Mouse (Mus musculus): Measurements from ENCODE around the gene Spop. TPM values are rescaled to one million over a fixed set of nuclear protein-coding genes. Genes with fewer than 3 reads are reported as not detected.
"Not testable (repeated sequence)": the region's sequence is repeated elsewhere in the genome, so short reads cannot be mapped to it uniquely, and the experiment has no call there.

The Spop gene
- polyA plus RNA-seq, 1 experiment from 2014 or later: 193 TPM

- not testable (repeated sequence) for H3K9ac ChIP-seq; H3K4me3 ChIP-seq (replicated peaks); H3K27me3 ChIP-seq; H3K4me2 ChIP-seq; H3K9me3 ChIP-seq; H3K4me1 ChIP-seq; H3K27ac ChIP-seq; ATAC-seq (ENCODE audit: low FRiP score); H3K36me3 ChIP-seq (replicated peaks)
- WGBS: 96% methylated on average over 5 of the region's 5 CpGs
Measured at GRCm38 (mm10) chr11:95406398-95406797, 7.5 kb upstream of the Spop start.

GRCm38 (mm10) chr11:95409450-95410112 lies 4.3 kb upstream of the Spop start:
- WGBS: 86% methylated on average over 10 of the region's 10 CpGs
- Histone ChIP-seq H3K36me3 (replicated peaks) (no peaks in the 10 kb centered on the region), H3K9me3 (no peaks in the 10 kb centered on the region), H3K4me2 (no peak overlapping the region), H3K27me3 (peaks cover 16% of the 10 kb centered on the region), H3K27ac (no peak overlapping the region), H3K4me3 (replicated peaks) (no peak overlapping the region), H3K9ac (no peak overlapping the region), H3K4me1 (no peaks in the 10 kb centered on the region)
- no peak for ATAC-seq (ENCODE audit: low FRiP score)

- no peak for ATAC-seq (ENCODE audit: low FRiP score)
- Histone ChIP-seq H3K36me3 (replicated peaks) (no peaks in the 10 kb centered on the region), H3K4me1 (peaks cover 11% of the 10 kb centered on the region), H3K9me3 (no peaks in the 10 kb centered on the region), H3K9ac (no peak overlapping the region), H3K27ac (no peak overlapping the region), H3K4me2 (no peak overlapping the region), H3K4me3 (replicated peaks) (no peak overlapping the region), H3K27me3 (peaks cover 16% of the 10 kb centered on the region)
- WGBS: 64% methylated on average over 6 of the region's 6 CpGs
Measured at GRCm38 (mm10) chr11:95411453-95412013, 2.3 kb upstream of the Spop start.

GRCm38 (mm10) chr11:95412615-95413014 lies 1.3 kb upstream of the Spop start:
- 94% methylated on average over 3 of the region's 3 CpGs for WGBS
- no peaks in the 10 kb centered on the region for H3K9me3 ChIP-seq
- peaks cover 16% of the 10 kb centered on the region for H3K27me3 ChIP-seq
- H3K9ac ChIP-seq: no peak overlapping the region
- no peaks in the 10 kb centered on the region for H3K36me3 ChIP-seq (replicated peaks)
- no peak overlapping the region for H3K27ac ChIP-seq
- H3K4me1 ChIP-seq: peaks cover 16% of the 10 kb centered on the region
- no peak overlapping the region for H3K4me2 ChIP-seq
- no peak overlapping the region for H3K4me3 ChIP-seq (replicated peaks)
- ATAC-seq (ENCODE audit: low FRiP score): no peak

GRCm38 (mm10) chr11:95414536-95415161 lies 769 bp downstream of the Spop start:
- H3K9ac ChIP-seq: peak overlapping the region; percentile 62
- peak overlapping the region; percentile 69 for H3K4me2 ChIP-seq
- H3K36me3 ChIP-seq (replicated peaks): no peaks in the 10 kb centered on the region; the same call in 1 of the 2 replicates
- peak overlapping the region; percentile 94 for H3K27ac ChIP-seq
- H3K4me3 ChIP-seq (replicated peaks): peak overlapping the region; percentile 59
- H3K9me3 ChIP-seq: no peaks in the 10 kb centered on the region
- WGBS: under 1% methylated on average over 28 of the region's 28 CpGs
- ATAC-seq (ENCODE audit: low FRiP score): peak; percentile 91
- H3K4me1 ChIP-seq: peaks cover 18% of the 10 kb centered on the region
- peaks cover 16% of the 10 kb centered on the region for H3K27me3 ChIP-seq

GRCm38 (mm10) chr11:95415931-95416330 lies 2.1 kb downstream of the Spop start:
- Histone ChIP-seq H3K27me3 (peaks cover 16% of the 10 kb centered on the region), H3K4me3 (replicated peaks) (peak overlapping the region; percentile 59), H3K36me3 (replicated peaks) (no peaks in the 10 kb centered on the region; the same call in 1 of the 2 replicates), H3K9me3 (no peaks in the 10 kb centered on the region), H3K27ac (peak overlapping the region; percentile 44; the same call in 1 of the 2 replicates), H3K4me1 (peaks cover 18% of the 10 kb centered on the region), H3K9ac (no peak overlapping the region; the same call in 1 of the 2 replicates), H3K4me2 (peak overlapping the region; percentile 69)
- no peak for ATAC-seq (ENCODE audit: low FRiP score)

- Histone ChIP-seq H3K36me3 (replicated peaks) (no peaks in the 10 kb centered on the region; the same call in 1 of the 2 replicates), H3K4me2 (no peak overlapping the region), H3K9ac (no peak overlapping the region), H3K4me1 (peaks cover 18% of the 10 kb centered on the region), H3K27me3 (peaks cover 8% of the 10 kb centered on the region), H3K4me3 (replicated peaks) (no peak overlapping the region), H3K9me3 (no peaks in the 10 kb centered on the region), H3K27ac (no peak overlapping the region)
- ATAC-seq (ENCODE audit: low FRiP score): no peak
- WGBS: 86% methylated on average over 5 of the region's 5 CpGs
Measured at GRCm38 (mm10) chr11:95417341-95417740, 3.5 kb downstream of the Spop start.

GRCm38 (mm10) chr11:95420880-95421435 lies 7.1 kb downstream of the Spop start:
- WGBS: 90% methylated on average over 2 of the region's 2 CpGs

GRCm38 (mm10) chr11:95423505-95423904 lies 9.6 kb downstream of the Spop start:
- Histone ChIP-seq H3K9ac (no peak overlapping the region), H3K27me3 (no peaks in the 10 kb centered on the region), H3K4me2 (no peak overlapping the region), H3K4me1 (no peaks in the 10 kb centered on the region), H3K4me3 (replicated peaks) (no peak overlapping the region), H3K9me3 (no peaks in the 10 kb centered on the region), H3K27ac (no peak overlapping the region), H3K36me3 (replicated peaks) (no peaks in the 10 kb centered on the region)
- ATAC-seq (ENCODE audit: low FRiP score): no peak
- WGBS: 87% methylated on average over 3 of the region's 3 CpGs

More at GRCm38 (mm10) chr11:95420880-95421435, 7.1 kb downstream of the Spop start:
- no peak for ATAC-seq (ENCODE audit: low FRiP score)
- Histone ChIP-seq H3K4me1 (peaks cover 12% of the 10 kb centered on the region), H3K27ac (no peak overlapping the region), H3K27me3 (no peaks in the 10 kb centered on the region), H3K36me3 (replicated peaks) (no peaks in the 10 kb centered on the region; the same call in 1 of the 2 replicates), H3K4me3 (replicated peaks) (no peak overlapping the region), H3K4me2 (no peak overlapping the region), H3K9me3 (no peaks in the 10 kb centered on the region), H3K9ac (no peak overlapping the region)

GRCm38 (mm10) chr11:95431344-95431743 lies 17.5 kb downstream of the Spop start:
- no peaks in the 10 kb centered on the region for H3K27me3 ChIP-seq
- H3K27ac ChIP-seq: no peak overlapping the region
- no peak overlapping the region for H3K4me3 ChIP-seq (replicated peaks)
- 92% methylated on average over 2 of the region's 2 CpGs for WGBS
- H3K9ac ChIP-seq: no peak overlapping the region
- no peaks in the 10 kb centered on the region for H3K9me3 ChIP-seq
- H3K4me2 ChIP-seq: no peak overlapping the region
- ATAC-seq (ENCODE audit: low FRiP score): no peak
- no peaks in the 10 kb centered on the region for H3K4me1 ChIP-seq
- no peaks in the 10 kb centered on the region for H3K36me3 ChIP-seq (replicated peaks)

GRCm38 (mm10) chr11:95432194-95432593 lies 18.3 kb downstream of the Spop start:
- Histone ChIP-seq H3K4me1 (no peaks in the 10 kb centered on the region), H3K9me3 (no peaks in the 10 kb centered on the region), H3K36me3 (replicated peaks) (no peaks in the 10 kb centered on the region), H3K4me3 (replicated peaks) (no peak overlapping the region), H3K4me2 (no peak overlapping the region), H3K9ac (no peak overlapping the region), H3K27ac (no peak overlapping the region), H3K27me3 (no peaks in the 10 kb centered on the region)
- WGBS: 88% methylated on average over 2 of the region's 2 CpGs
- no peak for ATAC-seq (ENCODE audit: low FRiP score)

GRCm38 (mm10) chr11:95445371-95445770 lies 31.5 kb downstream of the Spop start:
- no peaks in the 10 kb centered on the region for H3K36me3 ChIP-seq (replicated peaks)
- WGBS: 10% methylated on average over 2 of the region's 2 CpGs
- ATAC-seq (ENCODE audit: low FRiP score): no peak
- H3K4me1 ChIP-seq: peaks cover 9% of the 10 kb centered on the region
- H3K4me2 ChIP-seq: no peak overlapping the region
- H3K9ac ChIP-seq: no peak overlapping the region
- no peak overlapping the region for H3K4me3 ChIP-seq (replicated peaks)
- no peak overlapping the region for H3K27ac ChIP-seq
- no peaks in the 10 kb centered on the region for H3K9me3 ChIP-seq
- H3K27me3 ChIP-seq: no peaks in the 10 kb centered on the region
